Mouse (Mus musculus): Measurements from ENCODE around the gene Vip. TPM values are rescaled to one million over a fixed set of nuclear protein-coding genes. Genes with fewer than 3 reads are reported as not detected.

The Vip gene
- 2.1 and 2.2 TPM in 2 replicates for polyA plus RNA-seq (2015; fragmentation: Nextera tagmentation; extraction: Ambion mirVana)

GRCm38 (mm10) chr10:5639112-5639511 lies at the start of gene Vip:
TSS of gene Vip (plus strand) at chr10:5639218.
- no peaks in the 10 kb centered on the region for H3K27me3 ChIP-seq (replicated peaks; ENCODE audit: control insufficient read depth, insufficient read depth, low read length)
- H3K9ac ChIP-seq (ENCODE audit: low read depth, low read length): no peak within 1 kb of the TSS
- H3K4me2 ChIP-seq (ENCODE audit: low read length): no peak within 1 kb of the TSS
- no peaks in the 10 kb centered on the region for H3K4me1 ChIP-seq (ENCODE audit: control insufficient read depth, insufficient read depth, low read depth, low read length)
- no peak; the same call in 1 of the 2 replicates for ATAC-seq
- H3K9me3 ChIP-seq (ENCODE audit: control insufficient read depth, low read length): no peaks in the 10 kb centered on the region
- no peaks in the 10 kb centered on the region for H3K36me3 ChIP-seq (ENCODE audit: control insufficient read depth, insufficient read depth, low read length)
- 34% methylated on average over 8 of the region's 8 CpGs for WGBS
- H3K4me3 ChIP-seq (ENCODE audit: low read length): no peak within 1 kb of the TSS
- H3K27ac ChIP-seq (ENCODE audit: low read depth, low read length): no peak within 1 kb of the TSS

- no peaks in the 10 kb centered on the region for H3K27me3 ChIP-seq (replicated peaks; ENCODE audit: control insufficient read depth, insufficient read depth, low read length)
- 91% methylated on average over 2 of the region's 2 CpGs for WGBS
- H3K4me1 ChIP-seq (ENCODE audit: control insufficient read depth, insufficient read depth, low read depth, low read length): no peaks in the 10 kb centered on the region
- H3K4me3 ChIP-seq (ENCODE audit: low read length): no peak overlapping the region
- no peaks in the 10 kb centered on the region for H3K36me3 ChIP-seq (ENCODE audit: control insufficient read depth, insufficient read depth, low read length)
- no peak overlapping the region for H3K9ac ChIP-seq (ENCODE audit: low read depth, low read length)
- no peak overlapping the region for H3K4me2 ChIP-seq (ENCODE audit: low read length)
- H3K9me3 ChIP-seq (ENCODE audit: control insufficient read depth, low read length): no peaks in the 10 kb centered on the region
- H3K27ac ChIP-seq (ENCODE audit: low read depth, low read length): no peak overlapping the region
- ATAC-seq: no peak
Measured at GRCm38 (mm10) chr10:5591061-5591460, 48.0 kb upstream of the Vip start.

GRCm38 (mm10) chr10:5591996-5592395 lies 47.0 kb upstream of the Vip start:
- no peaks in the 10 kb centered on the region for H3K9me3 ChIP-seq (ENCODE audit: control insufficient read depth, low read length)
- no peak overlapping the region for H3K4me3 ChIP-seq (ENCODE audit: low read length)
- H3K27me3 ChIP-seq (replicated peaks; ENCODE audit: control insufficient read depth, insufficient read depth, low read length): no peaks in the 10 kb centered on the region
- no peak overlapping the region for H3K4me2 ChIP-seq (ENCODE audit: low read length)
- no peaks in the 10 kb centered on the region for H3K4me1 ChIP-seq (ENCODE audit: control insufficient read depth, insufficient read depth, low read depth, low read length)
- no peak overlapping the region for H3K27ac ChIP-seq (ENCODE audit: low read depth, low read length)
- H3K9ac ChIP-seq (ENCODE audit: low read depth, low read length): no peak overlapping the region
- WGBS: 83% methylated on average over 4 of the region's 4 CpGs
- no peak for ATAC-seq
- H3K36me3 ChIP-seq (ENCODE audit: control insufficient read depth, insufficient read depth, low read length): no peaks in the 10 kb centered on the region

- H3K4me2 ChIP-seq (ENCODE audit: low read length): no peak within 1 kb of the TSS
- no peaks in the 10 kb centered on the region for H3K27me3 ChIP-seq (replicated peaks; ENCODE audit: control insufficient read depth, insufficient read depth, low read length)
- H3K4me3 ChIP-seq (ENCODE audit: low read length): no peak within 1 kb of the TSS
- no peaks in the 10 kb centered on the region for H3K36me3 ChIP-seq (ENCODE audit: control insufficient read depth, insufficient read depth, low read length)
- H3K9me3 ChIP-seq (ENCODE audit: control insufficient read depth, low read length): no peaks in the 10 kb centered on the region
- H3K4me1 ChIP-seq (ENCODE audit: control insufficient read depth, insufficient read depth, low read depth, low read length): no peaks in the 10 kb centered on the region
- no peak within 1 kb of the TSS for H3K9ac ChIP-seq (ENCODE audit: low read depth, low read length)
- no peak within 1 kb of the TSS for H3K27ac ChIP-seq (ENCODE audit: low read depth, low read length)
- no peak for ATAC-seq
- WGBS: 61% methylated on average over 5 of the region's 5 CpGs
Measured at GRCm38 (mm10) chr10:5593464-5593863, 45.6 kb upstream of the Vip start, which contains the start of gene Myct1. TSS of gene Myct1 (plus strand) at chr10:5593775.

- Histone ChIP-seq H3K9ac (ENCODE audit: low read depth, low read length) (no peak overlapping the region), H3K4me3 (ENCODE audit: low read length) (no peak overlapping the region), H3K36me3 (ENCODE audit: control insufficient read depth, insufficient read depth, low read length) (no peaks in the 10 kb centered on the region), H3K4me2 (ENCODE audit: low read length) (no peak overlapping the region), H3K9me3 (ENCODE audit: control insufficient read depth, low read length) (no peaks in the 10 kb centered on the region), H3K27ac (ENCODE audit: low read depth, low read length) (no peak overlapping the region), H3K4me1 (ENCODE audit: control insufficient read depth, insufficient read depth, low read depth, low read length) (no peaks in the 10 kb centered on the region), H3K27me3 (replicated peaks; ENCODE audit: control insufficient read depth, insufficient read depth, low read length) (no peaks in the 10 kb centered on the region)
- 69% methylated on average over 5 of the region's 5 CpGs for WGBS
- no peak for ATAC-seq
Measured at GRCm38 (mm10) chr10:5594457-5594856, 44.6 kb upstream of the Vip start.

GRCm38 (mm10) chr10:5596559-5596958 lies 42.5 kb upstream of the Vip start:
- no peaks in the 10 kb centered on the region for H3K9me3 ChIP-seq (ENCODE audit: control insufficient read depth, low read length)
- ATAC-seq: no peak
- H3K27ac ChIP-seq (ENCODE audit: low read depth, low read length): no peak overlapping the region
- no peaks in the 10 kb centered on the region for H3K4me1 ChIP-seq (ENCODE audit: control insufficient read depth, insufficient read depth, low read depth, low read length)
- H3K4me3 ChIP-seq (ENCODE audit: low read length): no peak overlapping the region
- H3K27me3 ChIP-seq (replicated peaks; ENCODE audit: control insufficient read depth, insufficient read depth, low read length): no peaks in the 10 kb centered on the region
- WGBS: 74% methylated on average over 6 of the region's 6 CpGs
- H3K36me3 ChIP-seq (ENCODE audit: control insufficient read depth, insufficient read depth, low read length): no peaks in the 10 kb centered on the region
- no peak overlapping the region for H3K4me2 ChIP-seq (ENCODE audit: low read length)
- H3K9ac ChIP-seq (ENCODE audit: low read depth, low read length): no peak overlapping the region

GRCm38 (mm10) chr10:5600123-5600522 lies 38.9 kb upstream of the Vip start:
- 19% methylated on average over 7 of the region's 7 CpGs for WGBS
- Histone ChIP-seq H3K27me3 (replicated peaks; ENCODE audit: control insufficient read depth, insufficient read depth, low read length) (no peaks in the 10 kb centered on the region), H3K9ac (ENCODE audit: low read depth, low read length) (no peak overlapping the region), H3K27ac (ENCODE audit: low read depth, low read length) (no peak overlapping the region), H3K36me3 (ENCODE audit: control insufficient read depth, insufficient read depth, low read length) (no peaks in the 10 kb centered on the region), H3K4me3 (ENCODE audit: low read length) (no peak overlapping the region), H3K4me1 (ENCODE audit: control insufficient read depth, insufficient read depth, low read depth, low read length) (no peaks in the 10 kb centered on the region), H3K4me2 (ENCODE audit: low read length) (no peak overlapping the region), H3K9me3 (ENCODE audit: control insufficient read depth, low read length) (no peaks in the 10 kb centered on the region)
- peak; percentile 95 for ATAC-seq

- Histone ChIP-seq H3K4me1 (ENCODE audit: control insufficient read depth, insufficient read depth, low read depth, low read length) (no peaks in the 10 kb centered on the region), H3K27me3 (replicated peaks; ENCODE audit: control insufficient read depth, insufficient read depth, low read length) (no peaks in the 10 kb centered on the region), H3K9me3 (ENCODE audit: control insufficient read depth, low read length) (no peaks in the 10 kb centered on the region), H3K27ac (ENCODE audit: low read depth, low read length) (no peak overlapping the region), H3K36me3 (ENCODE audit: control insufficient read depth, insufficient read depth, low read length) (no peaks in the 10 kb centered on the region), H3K4me2 (ENCODE audit: low read length) (no peak overlapping the region), H3K4me3 (ENCODE audit: low read length) (no peak overlapping the region), H3K9ac (ENCODE audit: low read depth, low read length) (no peak overlapping the region)
- 89% methylated on average over 10 of the region's 10 CpGs for WGBS
- no peak for ATAC-seq
Measured at GRCm38 (mm10) chr10:5603512-5603911, 35.5 kb upstream of the Vip start.

- 92% methylated on average over 13 of the region's 13 CpGs for WGBS
- Histone ChIP-seq H3K27me3 (replicated peaks; ENCODE audit: control insufficient read depth, insufficient read depth, low read length) (no peaks in the 10 kb centered on the region), H3K36me3 (ENCODE audit: control insufficient read depth, insufficient read depth, low read length) (no peaks in the 10 kb centered on the region), H3K9me3 (ENCODE audit: control insufficient read depth, low read length) (no peaks in the 10 kb centered on the region), H3K4me3 (ENCODE audit: low read length) (no peak overlapping the region), H3K27ac (ENCODE audit: low read depth, low read length) (no peak overlapping the region), H3K9ac (ENCODE audit: low read depth, low read length) (no peak overlapping the region), H3K4me1 (ENCODE audit: control insufficient read depth, insufficient read depth, low read depth, low read length) (no peaks in the 10 kb centered on the region), H3K4me2 (ENCODE audit: low read length) (no peak overlapping the region)
- ATAC-seq: no peak
Measured at GRCm38 (mm10) chr10:5604371-5604770, 34.6 kb upstream of the Vip start.

- H3K27ac ChIP-seq (ENCODE audit: low read depth, low read length): no peak overlapping the region
- no peak overlapping the region for H3K9ac ChIP-seq (ENCODE audit: low read depth, low read length)
- H3K36me3 ChIP-seq (ENCODE audit: control insufficient read depth, insufficient read depth, low read length): no peaks in the 10 kb centered on the region
- H3K4me1 ChIP-seq (ENCODE audit: control insufficient read depth, insufficient read depth, low read depth, low read length): no peaks in the 10 kb centered on the region
- no peak for ATAC-seq
- H3K27me3 ChIP-seq (replicated peaks; ENCODE audit: control insufficient read depth, insufficient read depth, low read length): no peaks in the 10 kb centered on the region
- H3K4me2 ChIP-seq (ENCODE audit: low read length): no peak overlapping the region
- WGBS: 76% methylated on average over 3 of the region's 3 CpGs
- no peaks in the 10 kb centered on the region for H3K9me3 ChIP-seq (ENCODE audit: control insufficient read depth, low read length)
- H3K4me3 ChIP-seq (ENCODE audit: low read length): no peak overlapping the region
Measured at GRCm38 (mm10) chr10:5608874-5609273, 30.1 kb upstream of the Vip start.
